Mouse (Mus musculus) liver, postnatal 0 days (tissue): ENCODE results near the gene Slc4a10. TPM values are rescaled to one million over a fixed set of nuclear protein-coding genes. Genes with fewer than 3 reads are reported as not detected.
"Not testable (repeated sequence)": the region's sequence is repeated elsewhere in the genome, so short reads cannot be mapped to it uniquely, and the experiment has no call there.

Experiments used
- ATAC-seq: fragments of 200-750 bp; cut with Nextera tagmentation; 2 replicates; pipeline ENCODE4 v1.8.0; 2017; ENCODE audit warnings: mild to moderate bottlenecking, moderate library complexity
- DNase-seq: peaks from one replicate; pipeline ENCODE4 v3.0.0-alpha.2; 2016
- H3K27ac ChIP-seq: fragments of 300-500 bp; sonication (generic); 2 replicates; pipeline ENCODE4 v1.5.1; 2014; ENCODE audit warnings: antibody characterized with exemption, moderate library complexity, mild to moderate bottlenecking, low read depth
- H3K27me3 ChIP-seq: fragments of 300-500 bp; sonication (generic); 2 replicates; pipeline ENCODE4 v1.6.1; 2014; ENCODE audit warnings: low read length, control low read depth, mixed read lengths; ENCODE audit not compliant: insufficient read depth
- H3K36me3 ChIP-seq: fragments of 300-500 bp; sonication (generic); replicated peaks from 2 replicates; pipeline ENCODE4 v1.6.1; 2014; ENCODE audit warnings: mild to moderate bottlenecking, control low read depth, low read length, moderate library complexity, mixed read lengths; ENCODE audit not compliant: insufficient read depth
- H3K4me1 ChIP-seq: fragments of 300-500 bp; sonication (generic); 2 replicates; pipeline ENCODE4 v1.6.1; 2014; ENCODE audit warnings: antibody characterized with exemption, mild to moderate bottlenecking, control low read depth; ENCODE audit not compliant: insufficient read depth
- H3K4me2 ChIP-seq: fragments of 300-500 bp; sonication (generic); 2 replicates; pipeline ENCODE4 v1.6.1; 2014; ENCODE audit warnings: low read depth, mild to moderate bottlenecking, low read length, moderate library complexity, mixed read lengths
- H3K4me3 ChIP-seq: fragments of 300-500 bp; sonication (generic); 2 replicates; pipeline ENCODE4 v1.5.1; 2014; ENCODE audit warnings: low read depth, low read length
- H3K9ac ChIP-seq: fragments of 300-500 bp; sonication (generic); replicated peaks from 2 replicates; pipeline ENCODE4 v1.6.1; 2014; ENCODE audit warnings: mild to moderate bottlenecking, moderate library complexity
- H3K9me3 ChIP-seq: fragments of 300-500 bp; sonication (generic); 2 replicates; pipeline ENCODE4 v1.6.1; 2016; ENCODE audit warnings: mild to moderate bottlenecking, control low read depth, low read length, mixed read lengths
- CTCF ChIP-seq: sonication (generic); IDR thresholded peaks from 2 replicates; pipeline ENCODE4 v1.5.1; 2016; ENCODE audit warnings: antibody characterized with exemption, low read depth
- EP300 ChIP-seq: IDR thresholded peaks from 2 replicates; pipeline ENCODE4 v1.6.1; 2016; ENCODE audit warnings: antibody characterized with exemption, low read depth, mild to moderate bottlenecking
- WGBS: fragments of 180-500 bp; shearing (Covaris S2); extraction: QIAGEN DNeasy Blood & Tissue Kit; methylation state at CpG from one replicate; pipeline ENCODE4 v1.1.7; 2014; ENCODE audit not compliant: insufficient replicate concordance; 5-methylcytosine and 5-hydroxymethylcytosine counted together
- polyA plus RNA-seq: library from polyadenylated mRNA; unstranded; fragments of >200 nt; fragmentation: Nextera tagmentation; extraction: Ambion mirVana; gene quantifications from 2 replicates; pipeline ENCODE4 v1.2.1, GENCODE M21; 2015

The Slc4a10 gene
- 0.05 TPM in 2 replicates for polyA plus RNA-seq

DNA sequence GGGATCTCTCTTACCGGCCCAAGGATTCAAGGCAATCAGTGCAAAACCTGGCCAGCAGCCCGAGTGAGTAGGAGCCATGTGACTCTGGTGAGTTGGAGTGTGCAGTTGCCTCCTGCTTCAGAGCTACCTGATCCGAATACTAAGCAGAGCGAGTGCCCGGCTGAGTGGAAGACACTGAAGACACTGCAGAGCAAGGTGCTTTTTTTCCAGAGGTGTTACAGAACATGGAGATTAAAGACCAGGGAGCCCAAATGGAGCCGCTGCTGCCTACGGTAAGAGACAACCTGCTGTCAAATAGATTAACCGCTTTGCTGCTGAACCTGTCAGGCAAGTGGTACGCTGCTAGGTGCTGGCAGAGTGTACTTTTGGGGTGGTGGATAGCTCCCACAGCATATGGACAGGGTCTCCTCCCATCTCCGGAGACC, at the start of gene Slc4a10:
Gene Slc4a10 (plus strand): TSS at position 42 of the 425 bp plus-strand sequence.
- TF ChIP-seq CTCF = no peak
- TF ChIP-seq EP300 = no peak
- Histone ChIP-seq H3K27ac (no peak within 1 kb of the TSS), H3K4me2 (peak within 1 kb of the TSS; percentile 51), H3K27me3 (peaks cover 4% of the 10 kb centered on the region), H3K4me3 (0 out of 2 replicates have a peak within 1 kb of the TSS, but pooled peaks have one; percentile 27), H3K36me3 (no peaks in the 10 kb centered on the region), H3K9ac (no peak within 1 kb of the TSS), H3K4me1 (0 out of 2 replicates have a peak, but pooled peaks cover 4% of the 10 kb centered on the region), H3K9me3 (no peaks in the 10 kb centered on the region)
- whole genome bisulfite sequencing = 21% methylated on average over 10 of the region's 10 CpGs
- no peak for DNase-seq
- ATAC-seq = no peak

DNA sequence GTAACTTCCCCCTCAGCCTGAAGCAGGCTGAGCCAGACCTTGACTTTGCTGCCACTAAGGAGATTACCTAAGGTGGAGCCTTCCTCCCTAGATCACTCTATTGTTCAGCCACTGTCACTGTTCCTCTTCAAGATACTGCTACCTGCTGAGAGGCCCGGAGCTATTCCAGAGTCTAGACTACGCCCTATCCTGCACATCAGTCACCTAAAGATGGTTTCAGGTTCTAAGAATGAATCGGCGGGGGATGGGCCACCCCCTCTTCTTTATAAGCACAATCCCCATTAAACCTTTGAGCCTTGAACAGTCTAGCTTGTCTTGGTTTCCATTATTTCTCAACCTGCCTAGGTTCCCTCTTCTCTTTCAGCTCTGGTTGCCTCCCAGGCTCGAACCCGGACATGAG, 45.0 kb upstream of the Slc4a10 start:
- H3K4me1 ChIP-seq, H3K27me3 ChIP-seq, H3K9me3 ChIP-seq, DNase-seq, H3K4me2 ChIP-seq, H3K9ac ChIP-seq, H3K27ac ChIP-seq, H3K4me3 ChIP-seq, ATAC-seq, H3K36me3 ChIP-seq: not testable (repeated sequence)
- WGBS = 74% methylated on average over 6 of the region's 6 CpGs

DNA sequence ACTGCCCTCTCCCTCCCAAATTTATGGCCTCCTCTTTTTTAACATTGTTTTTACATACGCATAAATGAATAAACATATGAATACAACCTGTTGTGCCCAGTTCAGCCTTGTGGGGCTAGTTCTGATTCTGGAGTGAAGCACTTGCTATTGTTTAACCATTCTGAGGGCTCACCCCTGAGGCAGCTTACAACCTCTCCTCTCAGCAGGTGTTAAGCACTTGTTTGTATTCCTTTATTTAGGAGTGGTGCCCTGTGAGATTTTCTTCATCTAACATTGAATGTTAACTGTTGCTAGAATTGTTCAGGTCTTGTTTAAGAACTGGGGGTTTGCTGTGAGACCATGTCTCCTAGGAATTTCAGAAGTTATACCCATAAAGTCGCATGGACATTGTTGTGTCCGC, 28.1 kb upstream of the Slc4a10 start:
- no peaks in the 10 kb centered on the region for H3K4me1 ChIP-seq
- H3K9me3 ChIP-seq = no peaks in the 10 kb centered on the region
- ATAC-seq (no peak), DNase-seq (no peak)
- TF ChIP-seq EP300 (no peak), CTCF (no peak)
- H3K4me3 ChIP-seq = no peak overlapping the region
- WGBS = 71% methylated on average over 3 of the region's 3 CpGs
- no peak overlapping the region for H3K27ac ChIP-seq
- H3K36me3 ChIP-seq = no peaks in the 10 kb centered on the region
- H3K27me3 ChIP-seq = no peaks in the 10 kb centered on the region
- H3K9ac ChIP-seq = no peak overlapping the region
- no peak overlapping the region for H3K4me2 ChIP-seq

DNA sequence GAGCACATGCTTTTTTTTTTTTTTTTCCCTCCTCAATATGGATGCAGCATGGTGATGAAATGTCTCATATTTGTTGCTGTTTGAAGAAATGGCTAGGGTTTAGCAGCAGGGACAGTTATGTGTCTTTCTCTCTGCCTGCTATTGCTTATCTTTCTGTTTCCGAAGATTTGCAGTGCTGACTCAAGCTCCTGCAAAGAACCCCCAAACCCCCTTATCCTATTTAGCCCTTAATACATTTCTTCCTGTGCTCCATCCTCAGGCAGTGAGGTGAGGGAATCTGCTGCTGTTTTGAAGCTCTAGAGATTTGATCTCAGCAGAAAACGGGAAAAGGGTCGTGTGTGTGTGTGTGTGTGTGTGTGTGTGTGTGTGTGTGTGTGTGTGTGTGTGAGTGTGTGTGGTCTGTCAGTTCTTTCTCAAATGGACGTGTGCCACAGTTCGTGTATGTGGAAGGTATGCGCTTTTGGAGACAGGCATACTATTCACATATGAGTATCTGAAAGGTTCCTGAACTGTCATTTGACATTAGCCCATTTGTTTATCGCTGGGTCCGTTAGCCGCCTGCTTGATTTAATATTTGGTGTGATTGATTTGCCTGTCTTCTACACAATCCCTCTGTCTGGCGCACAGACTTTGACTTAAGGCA, 720 bp downstream of the Slc4a10 start:
- H3K4me3 ChIP-seq = 0 out of 2 replicates have a peak overlapping the region, but pooled peaks have one; percentile 27
- 0 out of 2 replicates have a peak, but pooled peaks cover 4% of the 10 kb centered on the region for H3K4me1 ChIP-seq
- no peaks in the 10 kb centered on the region for H3K36me3 ChIP-seq
- peak overlapping the region; percentile 51 for H3K4me2 ChIP-seq
- no peaks in the 10 kb centered on the region for H3K9me3 ChIP-seq
- peaks cover 4% of the 10 kb centered on the region for H3K27me3 ChIP-seq
- no peak for TF ChIP-seq EP300
- no peak for TF ChIP-seq CTCF
- no peak overlapping the region for H3K9ac ChIP-seq
- no peak for DNase-seq
- ATAC-seq = no peak
- H3K27ac ChIP-seq = no peak overlapping the region
- WGBS = 16% methylated on average over 10 of the region's 10 CpGs

DNA sequence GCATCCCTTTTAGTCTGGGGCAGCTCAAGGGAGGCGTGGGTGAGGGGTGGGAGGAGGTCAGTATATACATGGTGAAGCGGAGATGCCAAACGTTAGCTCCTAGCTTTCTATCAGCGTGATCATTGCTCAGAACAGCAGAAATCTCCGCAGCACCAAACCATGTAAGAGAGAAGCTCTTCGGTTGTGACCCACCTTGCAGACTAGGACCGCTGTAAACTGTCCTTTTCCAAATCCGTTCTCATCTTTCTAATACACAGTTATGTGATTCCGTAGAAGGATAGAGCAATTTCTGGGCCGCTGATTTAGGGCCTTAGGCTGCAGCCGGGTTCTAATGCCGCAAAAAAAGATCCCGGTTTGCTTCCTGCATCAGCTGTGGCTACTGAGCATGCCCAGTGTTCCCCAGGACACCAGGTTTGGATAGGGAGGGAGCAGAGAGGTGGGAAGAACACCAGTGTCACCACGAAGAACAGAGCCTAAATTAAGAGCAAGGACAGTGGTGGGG, 1.3 kb downstream of the Slc4a10 start:
- no peaks in the 10 kb centered on the region for H3K9me3 ChIP-seq
- H3K27me3 ChIP-seq = peaks cover 4% of the 10 kb centered on the region
- ATAC-seq (no peak), DNase-seq (no peak)
- no peak for TF ChIP-seq EP300
- TF ChIP-seq CTCF = no peak
- 0 out of 2 replicates have a peak, but pooled peaks cover 4% of the 10 kb centered on the region for H3K4me1 ChIP-seq
- peak overlapping the region; percentile 51 for H3K4me2 ChIP-seq
- 0 out of 2 replicates have a peak overlapping the region, but pooled peaks have one; percentile 16 for H3K9ac ChIP-seq
- no peaks in the 10 kb centered on the region for H3K36me3 ChIP-seq
- no peak overlapping the region for H3K27ac ChIP-seq
- WGBS = 5% methylated on average over 14 of the region's 14 CpGs
- peak overlapping the region; percentile 27 for H3K4me3 ChIP-seq

DNA sequence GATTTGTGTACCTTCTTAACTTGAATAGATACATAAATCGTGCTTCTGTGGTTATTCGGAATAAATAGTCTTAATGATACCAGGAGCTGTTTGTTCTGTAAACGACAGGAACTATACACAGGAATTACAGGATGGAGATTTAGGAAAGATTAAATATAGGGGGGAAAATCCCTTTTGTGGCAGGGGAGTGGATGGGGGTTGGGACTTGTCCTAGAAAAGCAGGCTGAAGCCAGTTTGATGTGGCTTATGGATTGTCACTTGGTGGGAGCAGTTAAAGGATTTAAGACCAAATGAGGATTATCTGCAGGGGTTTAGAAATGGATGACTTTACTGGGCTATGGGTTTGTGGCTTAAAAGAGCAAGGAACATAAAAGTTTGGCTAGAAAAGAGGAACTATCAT, 1.9 kb downstream of the Slc4a10 start:
- Histone ChIP-seq H3K9me3 (no peaks in the 10 kb centered on the region), H3K4me3 (no peak overlapping the region), H3K27ac (no peak overlapping the region), H3K36me3 (no peaks in the 10 kb centered on the region), H3K4me2 (no peak overlapping the region), H3K4me1 (0 out of 2 replicates have a peak, but pooled peaks cover 4% of the 10 kb centered on the region), H3K27me3 (peaks cover 4% of the 10 kb centered on the region), H3K9ac (no peak overlapping the region)
- TF ChIP-seq EP300 = no peak
- TF ChIP-seq CTCF = no peak
- 14% methylated on average over 3 of the region's 3 CpGs for WGBS
- no peak for ATAC-seq
- DNase-seq = no peak
